Mouse (Mus musculus): Measurements from ENCODE around the gene Olfr1206. TPM values are rescaled to one million over a fixed set of nuclear protein-coding genes. Genes with fewer than 3 reads are reported as not detected.

The Olfr1206 gene
- total RNA-seq (2021) = not detected

DNA sequence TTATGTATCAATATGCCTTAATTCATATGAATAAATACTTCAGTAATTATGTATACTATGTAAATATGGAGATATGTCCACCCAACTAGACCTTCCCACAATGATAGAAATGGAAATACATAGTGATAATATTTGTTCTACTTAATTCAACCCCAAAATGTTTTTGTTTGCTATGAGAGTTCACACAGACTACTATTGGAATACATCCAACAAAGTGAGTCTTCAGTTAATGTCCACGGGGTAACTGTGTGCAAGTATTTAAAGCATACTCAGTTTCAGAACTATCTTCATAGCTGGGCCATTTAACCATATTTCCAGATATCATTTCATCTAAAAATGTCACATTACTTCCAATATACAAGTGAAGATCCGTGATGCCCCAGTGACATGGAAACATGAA lies at the start of gene Olfr1206:
Gene Olfr1206 (plus strand): TSS at position 301 of the 400 bp plus-strand sequence.
- intact Hi-C loops (cut with DNase I) = no loop called here
- DNase-seq = no peak

DNA sequence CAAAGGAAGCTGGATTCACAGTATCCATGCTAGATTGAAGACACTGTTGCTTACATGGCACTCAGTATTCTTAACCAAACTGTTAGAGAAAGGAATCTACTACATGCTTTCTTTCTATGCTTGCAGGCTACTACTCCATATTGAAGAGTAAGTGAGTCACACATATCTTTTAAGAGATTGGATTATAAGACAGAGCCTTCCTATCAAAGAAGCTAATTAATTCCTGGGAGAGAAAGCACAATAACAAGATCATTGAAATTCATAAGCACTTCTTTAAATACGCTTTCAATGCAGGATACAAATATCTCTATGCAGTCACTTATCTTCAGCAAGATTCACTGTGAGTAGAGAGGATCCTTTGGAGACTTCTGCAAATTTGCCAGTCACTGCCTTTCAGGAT lies 48.8 kb upstream of the Olfr1206 start, which contains the start of gene Olfr1202:
Gene Olfr1202 (plus strand): TSS at position 301 of the 400 bp plus-strand sequence.
- no peak for DNase-seq
- intact Hi-C loops (cut with DNase I) = no loop called here

DNA sequence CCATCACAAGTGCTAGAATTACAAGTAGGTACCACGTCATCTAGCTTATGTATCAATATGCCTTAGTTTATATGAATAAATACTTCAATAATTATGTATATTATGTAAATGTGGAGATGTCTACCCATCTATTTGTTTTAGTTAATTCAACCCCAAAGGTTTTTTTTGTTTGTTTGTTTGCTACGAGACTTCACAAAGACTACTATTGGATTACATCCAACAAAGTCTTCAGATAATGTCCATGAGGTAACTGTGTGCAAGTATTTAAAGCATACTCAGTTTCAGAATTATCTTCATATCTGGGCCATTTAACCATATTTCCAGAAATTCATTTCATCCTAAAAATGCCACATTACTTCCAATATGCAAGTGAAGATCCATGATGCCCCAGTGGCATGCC lies 33.6 kb upstream of the Olfr1206 start, which contains the start of gene Olfr1205:
Gene Olfr1205 (plus strand): TSS at position 301 of the 400 bp plus-strand sequence.
- no peak for DNase-seq

DNA sequence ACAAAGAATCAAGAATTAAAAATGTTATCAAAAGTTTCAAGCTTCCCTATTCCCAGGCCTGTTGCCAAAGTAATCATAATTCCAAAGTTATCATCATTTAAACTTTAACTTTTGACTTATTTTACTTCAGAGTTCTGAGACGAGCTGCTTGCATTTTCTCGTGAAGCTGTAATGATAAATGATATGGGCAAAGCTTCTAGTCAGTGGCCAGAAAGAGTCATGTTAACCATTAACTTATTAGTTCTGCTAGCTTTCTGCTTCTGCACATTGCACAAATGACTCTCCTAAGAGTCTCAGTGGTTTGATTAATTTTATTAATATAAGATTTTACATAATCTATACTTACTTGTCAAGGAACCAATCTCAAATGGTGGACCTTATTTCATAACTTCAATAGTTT lies 24.6 kb upstream of the Olfr1206 start:
- intact Hi-C loops (cut with DNase I) = no loop called here
- DNase-seq = no peak

More for the DNA sequence above, 33.6 kb upstream of the Olfr1206 start, which contains the start of gene Olfr1205:
- intact Hi-C loops (cut with DNase I) = no loop called here

- DNase-seq = no peak
- intact Hi-C loops (cut with DNase I) = no loop called here
Observed at GRCm38 (mm10) chr2:88848992-88849391, 14.0 kb upstream of the Olfr1206 start, which contains the start of gene Olfr1204. Gene Olfr1204 (plus strand): TSS chr2:88849292.

DNA sequence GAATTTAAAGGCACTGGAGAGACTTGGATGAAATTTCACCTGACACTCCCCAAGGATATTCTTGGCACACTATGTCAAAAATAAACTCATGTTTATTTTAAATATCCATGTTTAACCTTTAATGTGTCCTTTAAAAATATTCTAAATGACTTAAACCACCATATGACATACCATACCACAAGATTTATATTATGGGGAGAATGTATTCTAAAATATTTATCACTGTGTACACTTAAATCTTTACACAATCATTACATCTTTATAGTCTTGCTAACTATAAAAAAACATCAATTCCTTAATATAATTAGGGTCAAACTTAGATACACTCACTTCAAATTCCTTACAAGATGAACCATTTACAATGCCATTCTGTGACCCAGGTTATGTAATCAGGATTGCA lies 39.2 kb downstream of the Olfr1206 start, which contains the start of gene Olfr1208:
Gene Olfr1208 (minus strand): TSS at position 101 of the 400 bp plus-strand sequence.
- no peak for DNase-seq
- intact Hi-C loops (cut with DNase I) = no loop called here

- intact Hi-C loops (cut with DNase I) = no loop called here
- DNase-seq = no peak
Observed at GRCm38 (mm10) chr2:88915057-88915456, 52.0 kb downstream of the Olfr1206 start, which contains the start of gene Olfr1209. Gene Olfr1209 (minus strand): TSS chr2:88915157.

Other genes with a start within 250 kb of the Olfr1206 start
- gene Olfr1191-ps1, start 222.7 kb upstream of the Olfr1206 start, total RNA-seq (2021) = under 1 TPM in 1 of 2 experiments, not detected in 1; 0.10 TPM
- gene Olfr1192-ps1, start 214.7 kb upstream of the Olfr1206 start, total RNA-seq (2021) = not detected
- not detected for gene Olfr1193, start 187.6 kb upstream of the Olfr1206 start, total RNA-seq (2021)
- gene Olfr1195, start 174.0 kb upstream of the Olfr1206 start, total RNA-seq (2021) = not detected
- gene Olfr1196, start 158.6 kb upstream of the Olfr1206 start, total RNA-seq (2021) = not detected
- gene Olfr1197, start 130.9 kb upstream of the Olfr1206 start, total RNA-seq (2021) = not detected
- gene Olfr1198, start 111.9 kb upstream of the Olfr1206 start, total RNA-seq (2021) = not detected
- gene Olfr1199, start 102.8 kb upstream of the Olfr1206 start, total RNA-seq (2021) = not detected
- gene Olfr1200, start 92.7 kb upstream of the Olfr1206 start, total RNA-seq (2021) = not detected
- gene Olfr1201, start 70.2 kb upstream of the Olfr1206 start, total RNA-seq (2021) = not detected
- not detected for gene Olfr1202, start 48.7 kb upstream of the Olfr1206 start, total RNA-seq (2021)
- not detected for gene Olfr1205, start 33.5 kb upstream of the Olfr1206 start, total RNA-seq (2021)
- gene Olfr1204, start 13.9 kb upstream of the Olfr1206 start, total RNA-seq (2021) = not detected
- gene Olfr1208, start 39.1 kb downstream of the Olfr1206 start, total RNA-seq (2021) = not detected
- not detected for gene Olfr1209, start 51.9 kb downstream of the Olfr1206 start, total RNA-seq (2021)
- not detected for gene Olfr1211, start 74.9 kb downstream of the Olfr1206 start, total RNA-seq (2021)
- not detected for gene Olfr1212, start 90.7 kb downstream of the Olfr1206 start, total RNA-seq (2021)
- gene Gm13762, start 117.0 kb downstream of the Olfr1206 start, total RNA-seq (2021) = not detected
- gene Olfr1214, start 129.4 kb downstream of the Olfr1206 start, total RNA-seq (2021) = not detected
- not detected for gene Olfr1215, start 143.7 kb downstream of the Olfr1206 start, total RNA-seq (2021)
- gene Olfr1216, start 155.1 kb downstream of the Olfr1206 start, total RNA-seq (2021) = not detected
- not detected for gene Olfr1217, start 168.8 kb downstream of the Olfr1206 start, total RNA-seq (2021)
- gene Olfr1218, start 198.0 kb downstream of the Olfr1206 start, total RNA-seq (2021) = not detected
- gene Olfr1219, start 220.3 kb downstream of the Olfr1206 start, total RNA-seq (2021) = not detected
- gene Olfr1220, start 243.6 kb downstream of the Olfr1206 start, total RNA-seq (2021) = not detected